Mouse (Mus musculus): ENCODE measurements around the gene Il2rb. TPM values are rescaled to one million over a fixed set of nuclear protein-coding genes. Genes with fewer than 3 reads are reported as not detected.

Gene Il2rb
- polyA plus RNA-seq, 1 experiment from 2014 or later: 0.12 TPM

DNA sequence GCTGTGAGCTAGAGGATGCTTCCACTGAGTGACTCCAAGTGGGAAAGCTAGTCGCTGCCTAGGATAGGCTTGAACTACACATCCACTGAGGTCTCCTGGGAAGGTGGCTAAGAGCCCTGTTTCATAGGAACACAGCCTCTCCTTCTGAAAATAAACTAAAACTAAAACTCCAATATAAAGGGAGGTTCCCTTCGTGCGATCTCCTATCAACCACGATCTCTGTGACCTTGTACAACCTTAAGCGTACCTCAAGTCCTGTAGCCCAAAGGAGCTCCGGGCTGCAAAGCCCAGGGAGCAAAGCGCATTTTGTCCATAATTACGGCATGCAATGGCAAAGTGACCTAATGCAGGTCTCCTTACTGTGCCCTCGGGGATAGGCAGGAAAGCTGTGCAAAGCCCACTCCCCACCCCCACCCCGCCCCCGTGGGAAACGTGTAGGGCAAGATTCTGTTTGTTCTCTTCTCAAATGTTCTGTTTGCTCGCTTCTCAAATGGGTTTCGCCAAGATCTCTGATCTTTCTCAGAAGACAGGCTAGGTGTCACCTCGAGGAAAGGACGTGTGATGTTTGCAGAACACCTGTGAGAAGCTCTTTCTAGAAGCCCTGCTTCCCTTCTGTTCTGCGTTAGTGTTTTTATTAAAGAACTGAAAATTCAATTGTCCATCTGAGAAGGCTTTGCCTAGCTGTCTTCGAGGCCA, 7.5 kb upstream of the Il2rb start:
- Histone ChIP-seq H3K27ac (replicated peaks) (no peak overlapping the region), H3K4me1 (no peaks in the 10 kb centered on the region), H3K9me3 (replicated peaks) (no peaks in the 10 kb centered on the region), H3K27me3 (replicated peaks) (no peaks in the 10 kb centered on the region), H3K9ac (replicated peaks) (no peak overlapping the region), H3K4me2 (no peak overlapping the region), H3K4me3 (replicated peaks) (no peak overlapping the region), H3K36me3 (no peaks in the 10 kb centered on the region)
- 86% methylated on average over 18 of the region's 18 CpGs for WGBS
- ATAC-seq (ENCODE audit: low FRiP score): no peak

- Histone ChIP-seq H3K27ac (replicated peaks) (no peak overlapping the region), H3K36me3 (no peaks in the 10 kb centered on the region), H3K4me3 (replicated peaks) (no peak overlapping the region), H3K27me3 (replicated peaks) (no peaks in the 10 kb centered on the region), H3K9ac (replicated peaks) (no peak overlapping the region), H3K9me3 (replicated peaks) (no peaks in the 10 kb centered on the region), H3K4me1 (no peaks in the 10 kb centered on the region), H3K4me2 (no peak overlapping the region)
- no peak for ATAC-seq (ENCODE audit: low FRiP score)
- 76% methylated on average over 10 of the region's 10 CpGs for WGBS
These were observed 1.6 kb downstream of the Il2rb start for GRCm38 (mm10) chr15:78493401-78494010.

GRCm38 (mm10) chr15:78491301-78491700, 3.8 kb downstream of the Il2rb start:
- Histone ChIP-seq H3K4me3 (replicated peaks) (no peak overlapping the region), H3K9ac (replicated peaks) (no peak overlapping the region), H3K9me3 (replicated peaks) (no peaks in the 10 kb centered on the region), H3K36me3 (no peaks in the 10 kb centered on the region), H3K4me2 (no peak overlapping the region), H3K4me1 (no peaks in the 10 kb centered on the region), H3K27ac (replicated peaks) (no peak overlapping the region), H3K27me3 (replicated peaks) (no peaks in the 10 kb centered on the region)
- no peak for ATAC-seq (ENCODE audit: low FRiP score)
- WGBS: 84% methylated on average over 3 of the region's 3 CpGs

DNA sequence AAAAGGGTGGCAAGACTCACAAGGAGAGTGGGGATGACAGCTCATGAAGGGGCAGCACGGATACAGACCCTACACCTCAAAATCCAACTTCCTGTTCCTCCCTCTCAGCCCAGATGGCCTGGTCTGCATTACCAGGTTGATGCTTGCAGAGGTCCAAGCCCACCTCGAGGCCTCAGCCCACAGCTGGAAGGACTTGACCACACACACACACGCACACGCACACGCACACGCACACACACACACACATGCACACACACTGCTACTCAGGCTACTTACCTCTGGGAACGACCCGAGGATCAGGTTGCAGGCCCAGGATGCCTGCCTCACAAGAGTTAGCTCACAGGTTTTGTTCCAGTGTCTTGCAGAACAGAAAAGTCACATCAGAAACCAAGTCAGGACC, 5.2 kb downstream of the Il2rb start:
- Histone ChIP-seq H3K27me3 (replicated peaks) (no peaks in the 10 kb centered on the region), H3K36me3 (no peaks in the 10 kb centered on the region), H3K9ac (replicated peaks) (no peak overlapping the region), H3K4me2 (no peak overlapping the region), H3K4me1 (no peaks in the 10 kb centered on the region), H3K9me3 (replicated peaks) (no peaks in the 10 kb centered on the region), H3K4me3 (replicated peaks) (no peak overlapping the region), H3K27ac (replicated peaks) (no peak overlapping the region)
- ATAC-seq (ENCODE audit: low FRiP score): no peak
- 76% methylated on average over 8 of the region's 8 CpGs for WGBS

GRCm38 (mm10) chr15:78489248-78489647, 5.8 kb downstream of the Il2rb start:
- Histone ChIP-seq H3K36me3 (no peaks in the 10 kb centered on the region), H3K4me1 (no peaks in the 10 kb centered on the region), H3K9me3 (replicated peaks) (no peaks in the 10 kb centered on the region), H3K27me3 (replicated peaks) (no peaks in the 10 kb centered on the region), H3K27ac (replicated peaks) (no peak overlapping the region), H3K4me3 (replicated peaks) (no peak overlapping the region), H3K4me2 (no peak overlapping the region), H3K9ac (replicated peaks) (no peak overlapping the region)
- no peak for ATAC-seq (ENCODE audit: low FRiP score)
- WGBS: 94% methylated on average over 3 of the region's 3 CpGs

GRCm38 (mm10) chr15:78487066-78487465, 8.0 kb downstream of the Il2rb start:
- no peaks in the 10 kb centered on the region for H3K27me3 ChIP-seq (replicated peaks)
- no peaks in the 10 kb centered on the region for H3K9me3 ChIP-seq (replicated peaks)
- no peak overlapping the region for H3K9ac ChIP-seq (replicated peaks)
- H3K4me3 ChIP-seq (replicated peaks): no peak overlapping the region
- no peak overlapping the region for H3K27ac ChIP-seq (replicated peaks)
- ATAC-seq (ENCODE audit: low FRiP score): no peak
- H3K4me1 ChIP-seq: no peaks in the 10 kb centered on the region
- WGBS: 72% methylated on average over 4 of the region's 4 CpGs
- H3K4me2 ChIP-seq: no peak overlapping the region
- H3K36me3 ChIP-seq: no peaks in the 10 kb centered on the region

GRCm38 (mm10) chr15:78486564-78486963, 8.5 kb downstream of the Il2rb start:
- ATAC-seq (ENCODE audit: low FRiP score): no peak
- WGBS: 88% methylated on average over 1 of the region's 1 CpGs

GRCm38 (mm10) chr15:78483311-78483710, 11.8 kb downstream of the Il2rb start:
- no peak overlapping the region for H3K4me3 ChIP-seq (replicated peaks)
- no peaks in the 10 kb centered on the region for H3K4me1 ChIP-seq
- no peak overlapping the region for H3K4me2 ChIP-seq
- no peak overlapping the region for H3K9ac ChIP-seq (replicated peaks)
- no peak overlapping the region for H3K27ac ChIP-seq (replicated peaks)
- H3K36me3 ChIP-seq: no peaks in the 10 kb centered on the region
- ATAC-seq (ENCODE audit: low FRiP score): no peak
- 79% methylated on average over 4 of the region's 4 CpGs for WGBS
- no peaks in the 10 kb centered on the region for H3K27me3 ChIP-seq (replicated peaks)
- H3K9me3 ChIP-seq (replicated peaks): no peaks in the 10 kb centered on the region

More at GRCm38 (mm10) chr15:78486564-78486963, 8.5 kb downstream of the Il2rb start:
- no peaks in the 10 kb centered on the region for H3K36me3 ChIP-seq
- no peak overlapping the region for H3K4me3 ChIP-seq (replicated peaks)
- no peaks in the 10 kb centered on the region for H3K4me1 ChIP-seq
- no peak overlapping the region for H3K4me2 ChIP-seq
- no peak overlapping the region for H3K27ac ChIP-seq (replicated peaks)
- no peaks in the 10 kb centered on the region for H3K27me3 ChIP-seq (replicated peaks)
- no peaks in the 10 kb centered on the region for H3K9me3 ChIP-seq (replicated peaks)
- no peak overlapping the region for H3K9ac ChIP-seq (replicated peaks)

- H3K36me3 ChIP-seq: no peaks in the 10 kb centered on the region
- H3K4me2 ChIP-seq: no peak overlapping the region
- no peak overlapping the region for H3K27ac ChIP-seq (replicated peaks)
- no peak overlapping the region for H3K9ac ChIP-seq (replicated peaks)
- no peaks in the 10 kb centered on the region for H3K4me1 ChIP-seq
- no peak for ATAC-seq (ENCODE audit: low FRiP score)
- H3K27me3 ChIP-seq (replicated peaks): no peaks in the 10 kb centered on the region
- 76% methylated on average over 3 of the region's 3 CpGs for WGBS
- no peaks in the 10 kb centered on the region for H3K9me3 ChIP-seq (replicated peaks)
- H3K4me3 ChIP-seq (replicated peaks): no peak overlapping the region
These were observed 12.6 kb downstream of the Il2rb start for GRCm38 (mm10) chr15:78482518-78482917.

DNA sequence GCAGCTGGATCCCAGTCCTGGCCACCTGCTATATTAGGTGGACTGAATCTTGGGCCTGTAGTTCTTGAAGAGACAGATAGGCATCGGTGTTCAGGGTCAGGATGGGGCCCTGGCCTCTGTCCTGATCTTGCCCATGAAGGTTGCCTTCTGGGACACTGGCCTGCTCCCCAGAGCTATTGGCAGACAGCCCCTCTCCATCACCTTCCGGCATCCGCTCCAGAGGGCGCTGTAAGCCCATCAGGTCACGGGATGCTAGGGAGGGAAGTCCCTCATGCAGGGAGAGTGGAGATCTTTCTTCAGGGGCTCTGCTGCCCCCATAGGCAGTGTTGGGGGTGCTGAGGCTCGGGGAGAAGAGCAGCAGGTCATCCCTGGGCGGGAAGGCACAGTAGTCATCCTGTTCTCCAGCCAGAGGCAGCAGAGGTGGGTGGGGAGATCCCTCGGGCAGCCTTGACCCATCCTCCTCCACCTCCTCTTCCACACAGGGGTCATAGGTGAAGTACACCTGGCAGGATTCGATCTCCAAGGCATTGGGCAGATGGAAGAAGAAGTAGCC, 13.5 kb downstream of the Il2rb start:
- no peaks in the 10 kb centered on the region for H3K27me3 ChIP-seq (replicated peaks)
- no peak overlapping the region for H3K4me2 ChIP-seq
- no peak for ATAC-seq (ENCODE audit: low FRiP score)
- H3K36me3 ChIP-seq: no peaks in the 10 kb centered on the region
- H3K4me1 ChIP-seq: no peaks in the 10 kb centered on the region
- H3K27ac ChIP-seq (replicated peaks): no peak overlapping the region
- no peaks in the 10 kb centered on the region for H3K9me3 ChIP-seq (replicated peaks)
- no peak overlapping the region for H3K4me3 ChIP-seq (replicated peaks)
- WGBS: 64% methylated on average over 9 of the region's 9 CpGs
- no peak overlapping the region for H3K9ac ChIP-seq (replicated peaks)

GRCm38 (mm10) chr15:78480991-78481390, 14.1 kb downstream of the Il2rb start:
- Histone ChIP-seq H3K9me3 (replicated peaks) (no peaks in the 10 kb centered on the region), H3K36me3 (no peaks in the 10 kb centered on the region), H3K4me1 (no peaks in the 10 kb centered on the region), H3K4me2 (no peak overlapping the region), H3K27ac (replicated peaks) (no peak overlapping the region), H3K27me3 (replicated peaks) (no peaks in the 10 kb centered on the region; the same call in 1 of the 2 replicates), H3K4me3 (replicated peaks) (no peak overlapping the region), H3K9ac (replicated peaks) (no peak overlapping the region)
- ATAC-seq (ENCODE audit: low FRiP score): no peak
- 87% methylated on average over 2 of the region's 2 CpGs for WGBS

DNA sequence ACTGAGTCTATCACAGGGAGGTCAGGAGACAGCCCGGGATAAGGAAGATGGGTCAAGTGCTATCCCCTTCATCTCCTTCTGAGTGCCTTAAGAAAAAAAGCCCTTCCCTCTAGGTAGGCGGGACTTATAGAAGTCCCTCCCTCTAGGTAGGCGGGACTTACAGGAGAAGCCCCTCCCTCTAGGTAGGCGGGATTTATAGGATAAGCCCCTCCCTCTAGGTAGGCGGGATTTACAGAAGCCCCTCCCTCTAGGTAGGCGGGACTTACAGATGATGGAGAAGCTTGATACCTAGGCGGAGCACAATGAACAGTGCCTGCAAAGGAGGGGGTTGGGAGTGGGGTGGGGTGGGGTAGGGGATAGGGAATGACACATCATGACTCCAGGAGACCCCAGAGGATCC, 15.0 kb downstream of the Il2rb start:
- Histone ChIP-seq H3K9me3 (replicated peaks) (no peaks in the 10 kb centered on the region), H3K4me1 (no peaks in the 10 kb centered on the region), H3K4me3 (replicated peaks) (no peak overlapping the region), H3K9ac (replicated peaks) (no peak overlapping the region), H3K27me3 (replicated peaks) (no peaks in the 10 kb centered on the region; the same call in 1 of the 2 replicates), H3K27ac (replicated peaks) (no peak overlapping the region), H3K36me3 (no peaks in the 10 kb centered on the region), H3K4me2 (no peak overlapping the region)
- ATAC-seq (ENCODE audit: low FRiP score): no peak
- WGBS: 76% methylated on average over 7 of the region's 7 CpGs
